Mouse (Mus musculus) megakaryocyte progenitor cell, adult 5-6 weeks (primary cell): Measurements from ENCODE around the gene Uts2. TPM values are rescaled to one million over a fixed set of nuclear protein-coding genes. Genes with fewer than 3 reads are reported as not detected.
A peak's percentile ranks its signal among the peaks of the same experiment; 100 is the strongest.
"Not testable (repeated sequence)": the region's sequence is repeated elsewhere in the genome, so short reads cannot be mapped to it uniquely, and the experiment has no call there.

Experiments
- ATAC-seq: replicated peaks from 2 replicates; pipeline ENCODE4 v1.8.0; 2016; ENCODE audit warnings: mild to moderate bottlenecking, moderate TSS enrichment, inconsistent platforms; ENCODE audit not compliant: poor library complexity
- total RNA-seq, 2 experiments: library from RNA; stranded (forward) in 1 of 2; stranded (reverse) in 1 of 2; fragments of 157-497, 149-512 nt in 1 of 2; fragments of 200-1000 nt in 1 of 2; gene quantifications; 2 replicates each; pipeline versions ENCODE4 v1.2.3 to v1.2.4; 2015 to 2017

Uts2 gene
- total RNA-seq, 2 experiments from 2014 or later, result not detected

DNA sequence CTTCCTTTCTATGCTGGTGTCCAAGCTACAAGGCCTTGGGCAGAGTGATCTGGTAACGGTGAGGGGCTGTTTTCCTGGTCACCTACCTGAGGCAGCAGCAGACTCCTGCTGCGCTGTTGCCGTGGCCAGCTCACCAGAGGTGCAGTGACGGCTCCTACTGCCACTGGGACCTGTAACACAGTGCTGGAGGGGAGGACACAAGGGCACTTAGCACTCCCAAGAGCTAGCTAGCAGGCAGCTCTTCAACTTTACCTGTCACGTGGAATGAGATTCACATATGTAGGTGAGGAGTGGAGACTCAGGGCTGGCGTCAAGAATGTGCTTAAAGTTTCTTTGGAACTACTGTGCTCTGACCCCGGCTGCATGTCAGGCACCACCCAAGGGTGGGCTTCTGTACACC, 13.4 kb downstream of the Uts2 start:
- ATAC-seq, result no peak

DNA sequence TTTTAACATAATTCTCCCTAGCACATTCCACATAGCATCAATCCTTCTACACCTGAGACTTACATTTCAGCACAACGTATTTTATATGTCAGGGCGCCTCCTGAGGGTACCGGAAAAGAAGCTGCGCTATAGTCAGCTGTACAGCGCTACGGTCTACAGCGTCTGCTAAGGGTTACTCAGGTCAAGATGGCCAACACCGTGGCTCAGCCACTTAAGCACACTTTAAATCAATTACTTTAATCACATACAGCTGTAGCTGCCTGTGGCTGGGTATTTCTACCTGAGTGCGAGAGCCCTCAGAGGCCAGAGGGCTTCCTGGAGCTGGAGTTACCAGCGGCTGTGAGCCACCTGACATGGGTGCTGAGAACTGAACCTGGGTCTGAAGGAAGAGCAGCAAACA, 19.0 kb downstream of the Uts2 start:
- ATAC-seq, result no peak

DNA sequence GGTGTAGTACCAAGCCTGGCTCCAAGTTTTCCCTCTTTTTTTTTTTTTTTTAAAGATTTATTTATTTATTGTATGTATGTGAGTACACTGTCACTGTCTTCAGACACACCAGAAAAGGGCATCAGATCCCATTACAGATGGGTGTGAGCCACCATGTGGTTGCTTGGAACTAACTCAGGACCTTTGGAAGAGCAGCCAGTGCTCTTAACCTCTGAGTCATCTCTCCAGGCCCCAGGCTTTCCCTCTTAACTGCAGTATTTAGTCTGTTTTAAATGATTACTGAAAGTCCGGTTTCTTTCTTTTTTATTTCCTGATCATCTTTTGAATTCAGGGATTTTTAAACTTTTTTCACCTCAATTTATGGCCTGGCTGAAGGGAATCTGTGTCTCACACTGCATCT, 20.5 kb downstream of the Uts2 start:
- ATAC-seq, result not testable (repeated sequence)

DNA sequence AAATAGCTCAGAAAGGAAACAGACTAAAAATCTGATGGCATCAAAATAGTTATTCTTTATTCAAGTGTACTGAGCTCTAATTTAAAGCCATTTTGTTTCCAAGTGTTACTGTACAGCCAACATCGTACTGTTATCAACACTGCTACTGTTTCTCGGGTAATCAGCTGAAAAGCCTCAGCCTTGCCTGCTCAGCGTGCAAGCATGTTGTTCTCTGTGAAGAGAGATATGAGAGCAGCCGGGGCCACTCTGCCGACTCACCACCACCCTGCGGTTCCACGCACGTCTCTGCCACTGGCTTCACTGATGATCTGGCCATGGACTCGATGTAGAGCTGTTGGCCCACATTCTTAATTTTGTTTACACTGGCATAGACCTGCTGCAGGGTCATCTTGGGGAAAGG, 27.3 kb downstream of the Uts2 start:
- peak; percentile 92 for ATAC-seq

DNA sequence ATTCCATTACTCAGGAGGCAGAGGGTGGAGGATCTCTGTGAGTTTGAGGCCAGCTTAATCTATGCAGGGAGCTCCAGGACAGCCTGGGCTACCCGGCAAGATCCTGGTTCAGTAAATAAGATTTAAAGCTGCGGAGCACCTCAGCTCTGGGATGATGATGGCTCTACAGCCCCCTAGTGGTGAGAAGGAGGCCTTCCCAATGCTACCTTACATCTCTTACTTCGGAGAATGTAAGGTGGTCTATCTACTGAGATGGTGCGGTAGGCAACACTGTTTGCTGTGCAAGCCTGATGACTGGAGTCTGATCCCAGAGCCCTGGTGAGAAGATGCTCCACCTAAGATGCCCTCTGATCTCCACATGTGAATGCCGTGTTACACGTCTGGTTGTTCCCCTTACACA, 30.1 kb downstream of the Uts2 start:
- peak; percentile 85 for ATAC-seq

DNA sequence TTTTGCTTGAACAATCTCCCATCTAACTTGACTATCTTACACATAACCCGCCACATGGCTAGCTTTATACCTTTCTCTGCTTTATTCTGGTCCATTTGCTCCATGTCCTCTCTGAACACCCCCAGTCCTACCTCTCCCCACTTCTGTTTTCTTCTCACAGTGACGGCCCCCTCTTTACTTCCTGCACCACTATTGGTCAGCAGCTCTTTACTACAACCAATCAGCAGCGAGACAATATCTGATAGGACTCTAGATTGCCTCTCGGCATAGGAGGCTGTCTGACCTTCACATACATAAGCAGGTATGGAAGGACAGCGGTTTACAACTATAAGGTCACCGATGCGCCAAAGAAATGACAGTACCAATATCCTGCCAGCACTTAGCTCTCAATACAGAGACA, 39.6 kb downstream of the Uts2 start:
- no peak for ATAC-seq

DNA sequence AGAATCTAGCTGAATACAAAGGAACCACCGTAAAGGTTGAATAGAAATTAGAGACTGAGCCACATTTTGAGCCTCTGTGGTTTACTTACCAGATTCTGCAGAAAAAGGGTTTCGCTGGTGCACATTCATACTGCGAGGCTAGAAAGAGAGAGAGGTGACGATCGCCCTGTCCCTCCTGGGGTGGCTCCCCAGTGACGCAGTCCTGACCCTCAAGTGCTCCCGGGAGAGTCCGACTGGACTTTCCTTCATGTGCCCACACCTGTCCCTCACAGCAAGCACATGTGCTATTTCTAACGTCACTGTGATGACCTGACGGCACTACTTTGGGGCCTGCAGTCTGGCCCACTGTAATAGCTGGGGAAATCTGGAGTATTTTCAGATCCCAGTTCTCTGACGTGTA, 40.9 kb downstream of the Uts2 start:
- ATAC-seq, result no peak

DNA sequence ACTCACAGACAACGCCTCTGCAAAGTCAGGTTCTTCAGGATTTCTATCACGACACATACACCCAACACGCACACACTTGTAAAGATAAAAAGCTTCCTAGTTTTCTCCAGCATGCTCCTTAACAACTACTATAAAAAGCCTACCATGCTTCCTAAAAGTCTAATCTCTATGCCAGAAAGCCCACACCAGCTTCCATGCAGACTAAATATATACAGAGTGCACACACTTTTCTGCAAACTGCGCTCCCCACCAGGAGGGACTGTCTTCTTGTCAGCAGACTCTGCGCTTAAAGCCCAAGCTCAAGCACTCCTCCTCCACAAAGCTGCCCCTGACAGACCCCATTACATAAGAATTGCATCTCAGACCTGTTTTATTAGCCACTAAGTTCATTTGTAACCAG, 44.6 kb downstream of the Uts2 start:
- no peak for ATAC-seq

DNA sequence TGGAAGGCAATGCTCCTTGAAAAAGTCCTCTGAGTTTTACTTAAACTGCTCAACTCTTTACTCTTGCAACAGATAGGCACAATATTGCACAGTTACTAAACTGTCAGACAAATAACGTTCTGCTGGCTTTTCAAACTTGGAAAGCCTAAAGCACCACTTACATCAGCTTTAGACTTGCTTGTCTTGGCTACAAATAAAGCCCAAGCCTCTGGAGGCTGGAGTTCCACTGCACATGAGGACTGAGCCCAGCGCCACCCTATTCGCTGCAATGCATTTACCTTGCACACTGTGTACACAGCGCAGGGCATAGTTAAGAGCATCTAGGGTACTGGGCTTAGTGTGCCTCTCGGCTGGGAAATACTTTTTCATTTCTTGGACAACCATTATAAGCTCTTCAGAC, 46.4 kb downstream of the Uts2 start:
- ATAC-seq, result peak; percentile 14; the same call in 1 of the 2 replicates

DNA sequence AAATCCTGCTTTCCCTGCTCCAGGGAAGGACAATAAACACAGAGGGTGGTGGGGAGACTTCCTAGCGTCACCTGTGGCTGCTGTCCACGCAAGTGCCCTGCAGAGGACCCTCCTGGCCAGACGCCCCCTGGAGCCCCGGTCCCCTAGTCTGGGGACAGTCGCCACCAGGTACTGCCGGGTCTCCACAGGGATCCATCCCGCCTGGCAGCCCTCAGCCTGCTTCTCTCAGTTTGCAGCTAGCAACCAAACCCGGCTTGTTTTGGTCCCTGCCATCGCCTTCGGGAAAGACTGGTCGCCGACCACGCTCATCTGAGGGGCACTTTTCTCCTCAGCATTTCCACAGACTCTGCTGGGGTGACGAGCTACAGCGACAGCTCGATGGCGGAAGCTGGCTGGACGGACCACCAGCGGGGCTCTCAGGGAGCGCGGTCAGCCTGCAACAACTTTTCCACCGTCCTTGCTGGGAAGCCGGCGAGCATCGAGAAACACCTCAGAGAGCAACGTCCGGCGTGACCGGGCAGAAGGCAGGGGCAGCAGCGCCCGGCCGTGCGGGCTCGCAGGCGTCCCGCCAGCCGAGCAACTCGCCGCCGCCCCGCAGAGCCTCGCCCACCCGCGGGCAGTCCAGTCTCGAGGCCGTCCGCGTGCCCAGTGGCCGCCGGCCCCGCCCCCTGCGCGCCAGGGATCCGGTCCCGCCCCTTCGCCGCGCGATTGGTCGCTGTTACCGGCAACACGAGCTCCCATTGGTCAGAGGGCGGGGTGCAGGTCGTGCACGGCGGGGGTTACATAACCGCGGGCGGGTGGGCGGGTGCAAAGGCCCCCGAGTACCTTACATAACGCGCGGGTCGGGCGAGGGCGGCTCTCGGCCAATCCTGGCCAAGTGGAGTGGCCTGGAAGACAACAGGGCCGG, 47.4 kb downstream of the Uts2 start, which contains the start of gene Per3:
Per3 (minus strand) TSS at position 629 of the 907 bp plus-strand sequence.
- ATAC-seq, result peak; percentile 89

DNA sequence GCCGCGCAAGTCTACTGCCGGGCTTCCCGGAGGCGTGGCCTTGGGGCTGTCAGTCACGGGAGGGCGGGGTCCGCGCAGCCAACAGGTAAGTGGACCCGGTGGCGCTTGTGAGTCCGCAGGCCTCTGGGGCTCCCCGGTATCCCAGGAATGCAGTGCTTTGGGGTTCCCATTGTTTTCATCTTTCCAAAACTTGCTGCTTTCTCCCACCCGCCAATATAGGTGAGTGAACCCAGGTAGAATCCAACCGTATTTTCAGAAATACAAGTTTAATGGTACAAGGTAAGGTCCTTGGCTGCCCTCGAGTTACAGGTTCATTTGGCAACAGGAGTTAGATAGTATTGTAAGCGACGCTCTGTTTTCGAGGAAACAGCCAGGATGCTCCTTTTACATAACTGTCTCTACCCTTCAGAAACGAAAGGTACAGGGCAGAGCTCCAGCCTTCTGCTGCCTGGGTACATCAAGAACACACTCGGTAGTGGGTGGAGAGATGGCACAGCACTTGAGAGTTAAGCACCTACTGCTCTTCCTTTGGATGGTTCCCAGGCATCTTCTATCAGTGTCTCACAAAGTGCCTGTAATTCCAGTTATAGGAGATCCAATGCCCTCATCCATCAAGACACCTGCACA, 48.2 kb downstream of the Uts2 start:
- no peak for ATAC-seq

DNA sequence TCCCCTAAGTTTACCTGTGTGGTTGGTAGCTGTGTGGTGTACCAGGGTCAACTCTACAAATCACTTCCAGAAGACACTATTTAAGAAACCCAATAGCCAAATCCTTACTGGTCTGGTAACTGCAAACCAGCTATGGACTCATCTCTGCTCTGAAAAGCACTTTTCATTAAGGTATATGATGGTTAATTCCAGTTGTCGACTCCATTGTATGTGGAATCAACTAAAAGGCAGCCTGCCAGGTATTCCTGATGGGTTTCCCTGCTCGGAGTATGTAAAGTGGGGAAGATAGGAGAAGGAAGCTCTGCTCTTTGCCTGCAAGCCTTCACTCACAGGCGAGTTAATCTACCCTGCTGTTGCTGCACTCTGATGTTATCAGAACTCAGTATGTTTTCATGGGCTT, 49.6 kb downstream of the Uts2 start:
- ATAC-seq, result no peak

DNA sequence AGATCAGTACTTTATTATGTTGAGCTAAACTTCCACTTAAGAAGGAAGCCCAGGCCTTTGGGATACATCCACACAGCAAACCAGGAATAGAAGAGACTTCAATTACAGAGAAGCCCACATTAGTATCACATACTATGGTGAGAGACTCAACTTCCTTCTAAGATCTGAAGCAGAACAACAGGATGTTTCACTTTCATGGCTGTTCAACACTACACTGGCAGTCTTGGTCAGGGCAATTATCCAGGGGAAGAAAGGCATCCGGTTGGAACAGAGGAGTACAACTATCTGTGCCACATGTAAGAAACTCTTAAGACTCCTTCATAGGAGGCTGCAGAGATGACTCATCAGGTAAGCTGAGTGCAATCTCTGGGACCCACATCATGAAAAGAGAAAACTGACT, 54.3 kb downstream of the Uts2 start:
- ATAC-seq, result peak; percentile 54; the same call in 1 of the 2 replicates

Other genes starting within 250 kb of the Uts2 start
- gene Errfi1, start 143.2 kb upstream of the Uts2 start, total RNA-seq (2015), result 0.84 and 1.2 TPM in 2 replicates
- 0.54 and 0.61 TPM in 2 replicates for gene Errfi1, start 143.2 kb upstream of the Uts2 start, total RNA-seq (2017)
- gene Park7, start 82.7 kb upstream of the Uts2 start, total RNA-seq (2015), result 303 and 339 TPM in 2 replicates
- gene Park7, start 82.7 kb upstream of the Uts2 start, total RNA-seq (2017), result 449 and 454 TPM in 2 replicates
- gene Tnfrsf9, start 82.5 kb upstream of the Uts2 start, total RNA-seq (2015), result 0.15 TPM in 1 of 2 replicates, not detected in the other
- gene Tnfrsf9, start 82.5 kb upstream of the Uts2 start, total RNA-seq (2017), result not detected in 2 replicates
- gene Per3, start 47.6 kb downstream of the Uts2 start, total RNA-seq (2015), result 8.7 and 12.5 TPM in 2 replicates
- 10.4 and 11.6 TPM in 2 replicates for gene Per3, start 47.6 kb downstream of the Uts2 start, total RNA-seq (2017)
- gene Vamp3, start 60.9 kb downstream of the Uts2 start, total RNA-seq (2015), result 116 and 129 TPM in 2 replicates
- 65.7 and 72.9 TPM in 2 replicates for gene Vamp3, start 60.9 kb downstream of the Uts2 start, total RNA-seq (2017)
- not detected in 2 replicates for gene Gm13090, start 92.5 kb downstream of the Uts2 start, total RNA-seq (2015)
- gene Gm13090, start 92.5 kb downstream of the Uts2 start, total RNA-seq (2017), result not detected in 2 replicates